Mouse (Mus musculus): ENCODE data around the gene Catip.
"Not testable (repeated sequence)": the region's sequence is repeated elsewhere in the genome, so short reads cannot be mapped to it uniquely, and the experiment has no call there.

Gene Catip

DNA sequence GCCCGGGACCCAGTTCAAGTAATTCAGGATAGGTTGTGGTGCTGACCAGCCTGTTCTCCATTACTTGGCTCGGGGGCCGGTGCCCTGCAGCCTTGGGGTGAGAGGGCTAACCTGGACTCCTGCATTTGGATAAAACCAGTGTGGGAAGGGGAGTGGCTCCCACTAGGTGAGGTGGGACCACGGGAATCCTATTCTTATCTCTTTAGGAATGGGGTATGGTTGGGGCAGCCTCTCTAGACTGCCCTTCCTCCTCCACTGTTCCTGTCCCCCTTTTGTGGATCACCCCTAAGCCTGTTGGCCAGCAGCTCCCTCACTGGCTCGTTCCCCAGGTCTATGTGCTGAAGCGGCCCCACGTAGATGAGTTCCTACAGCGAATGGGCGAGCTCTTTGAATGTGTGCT, 32.4 kb downstream of the Catip start:
- Histone ChIP-seq H3K4me1 (replicated peaks; ENCODE audit: low read depth, low read length) (peaks cover 73% of the 10 kb centered on the region), H3K4me3 (replicated peaks; ENCODE audit: low read length) (peak overlapping the region; percentile 21), H3K36me3 (ENCODE audit: insufficient read depth, low read length) (peaks cover 19% of the 10 kb centered on the region), H3K9me3 (ENCODE audit: low read length) (no peaks in the 10 kb centered on the region), H3K27me3 (ENCODE audit: insufficient read depth, low read length) (peaks cover 6% of the 10 kb centered on the region)
- TF ChIP-seq POU5F1 (IDR thresholded peaks at IDR 0.05; ENCODE audit: borderline replicate concordance, low read length) (no peak), NANOG (IDR thresholded peaks at IDR 0.05; ENCODE audit: borderline replicate concordance, low read length) (no peak), CTCF (conservative IDR thresholded peaks at IDR 0.05; ENCODE audit: low read length) (no peak)

DNA sequence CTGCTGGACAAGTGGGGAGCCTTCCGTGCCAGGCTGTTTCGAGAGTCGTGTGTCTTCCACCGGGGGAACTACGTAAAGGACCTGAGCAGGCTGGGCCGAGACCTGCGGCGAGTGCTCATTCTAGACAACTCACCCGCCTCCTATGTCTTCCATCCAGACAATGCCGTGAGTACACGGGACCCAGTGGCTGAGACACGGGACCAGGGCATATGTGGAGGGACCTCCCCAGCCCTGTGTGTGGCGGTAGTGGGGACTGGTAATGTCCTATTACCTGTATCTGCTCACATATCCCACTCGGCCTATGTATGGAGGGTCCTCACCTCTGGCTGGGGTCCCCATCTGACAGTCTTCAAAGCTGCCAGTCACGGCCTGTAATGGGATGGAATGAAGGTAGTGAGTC, 33.0 kb downstream of the Catip start:
- TF ChIP-seq POU5F1 (IDR thresholded peaks at IDR 0.05; ENCODE audit: borderline replicate concordance, low read length) (no peak), NANOG (IDR thresholded peaks at IDR 0.05; ENCODE audit: borderline replicate concordance, low read length) (no peak), CTCF (conservative IDR thresholded peaks at IDR 0.05; ENCODE audit: low read length) (no peak)
- H3K9me3 ChIP-seq (ENCODE audit: low read length) = no peaks in the 10 kb centered on the region
- peak overlapping the region; percentile 21 for H3K4me3 ChIP-seq (replicated peaks; ENCODE audit: low read length)
- H3K36me3 ChIP-seq (ENCODE audit: insufficient read depth, low read length) = peaks cover 19% of the 10 kb centered on the region
- peaks cover 67% of the 10 kb centered on the region for H3K4me1 ChIP-seq (replicated peaks; ENCODE audit: low read depth, low read length)
- peaks cover 2% of the 10 kb centered on the region; the same call in 1 of the 2 replicates for H3K27me3 ChIP-seq (ENCODE audit: insufficient read depth, low read length)

- Histone ChIP-seq H3K9me3 (ENCODE audit: low read length) (no peaks in the 10 kb centered on the region), H3K4me3 (replicated peaks; ENCODE audit: low read length) (no peak overlapping the region; the same call in 1 of the 2 replicates), H3K4me1 (replicated peaks; ENCODE audit: low read depth, low read length) (peaks cover 63% of the 10 kb centered on the region), H3K27me3 (ENCODE audit: insufficient read depth, low read length) (peaks cover 2% of the 10 kb centered on the region; the same call in 1 of the 2 replicates), H3K36me3 (ENCODE audit: insufficient read depth, low read length) (peaks cover 19% of the 10 kb centered on the region)
- TF ChIP-seq POU5F1 (IDR thresholded peaks at IDR 0.05; ENCODE audit: borderline replicate concordance, low read length) (no peak), NANOG (IDR thresholded peaks at IDR 0.05; ENCODE audit: borderline replicate concordance, low read length) (no peak), CTCF (conservative IDR thresholded peaks at IDR 0.05; ENCODE audit: low read length) (no peak)
Observed at GRCm38 (mm10) chr1:74395290-74395689, 33.4 kb downstream of the Catip start.

DNA sequence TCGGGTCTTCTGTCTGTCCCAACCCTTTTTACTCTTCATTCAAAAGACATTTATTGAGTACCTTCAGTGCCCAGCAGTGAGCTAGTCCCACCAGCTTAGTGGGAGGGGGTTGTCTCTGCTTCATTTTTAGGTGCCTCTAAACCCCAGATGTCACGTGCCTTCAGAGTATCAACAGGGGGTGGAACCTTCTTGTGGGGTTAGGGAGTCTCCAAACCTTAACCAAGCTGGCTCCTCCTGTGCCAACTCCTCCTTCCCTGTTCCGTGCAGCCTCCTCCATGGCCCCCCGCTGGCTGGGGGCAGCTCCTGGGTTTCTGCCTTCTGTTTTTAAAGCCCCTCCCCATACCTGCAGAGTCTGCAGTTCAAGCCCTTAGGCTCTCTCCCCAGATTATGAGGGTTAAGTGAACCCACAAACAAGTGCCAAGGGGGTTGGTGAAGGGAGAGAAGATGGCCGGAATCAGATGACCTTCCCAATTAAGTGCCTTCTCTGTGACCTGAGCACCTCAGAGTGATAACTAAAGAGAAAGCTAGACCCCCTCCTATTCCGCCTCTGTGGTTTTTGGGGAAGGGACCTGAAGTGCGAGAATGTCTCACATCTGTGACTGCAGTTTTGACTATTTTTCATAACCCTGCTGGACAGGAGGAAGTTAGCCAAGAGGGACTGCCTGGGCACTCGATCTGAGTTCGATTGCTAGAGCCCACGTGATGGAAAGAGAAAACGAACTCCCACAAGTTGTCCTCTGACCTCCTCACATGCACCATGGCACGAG, 34.7 kb downstream of the Catip start:
- peaks cover 19% of the 10 kb centered on the region for H3K36me3 ChIP-seq (ENCODE audit: insufficient read depth, low read length)

DNA sequence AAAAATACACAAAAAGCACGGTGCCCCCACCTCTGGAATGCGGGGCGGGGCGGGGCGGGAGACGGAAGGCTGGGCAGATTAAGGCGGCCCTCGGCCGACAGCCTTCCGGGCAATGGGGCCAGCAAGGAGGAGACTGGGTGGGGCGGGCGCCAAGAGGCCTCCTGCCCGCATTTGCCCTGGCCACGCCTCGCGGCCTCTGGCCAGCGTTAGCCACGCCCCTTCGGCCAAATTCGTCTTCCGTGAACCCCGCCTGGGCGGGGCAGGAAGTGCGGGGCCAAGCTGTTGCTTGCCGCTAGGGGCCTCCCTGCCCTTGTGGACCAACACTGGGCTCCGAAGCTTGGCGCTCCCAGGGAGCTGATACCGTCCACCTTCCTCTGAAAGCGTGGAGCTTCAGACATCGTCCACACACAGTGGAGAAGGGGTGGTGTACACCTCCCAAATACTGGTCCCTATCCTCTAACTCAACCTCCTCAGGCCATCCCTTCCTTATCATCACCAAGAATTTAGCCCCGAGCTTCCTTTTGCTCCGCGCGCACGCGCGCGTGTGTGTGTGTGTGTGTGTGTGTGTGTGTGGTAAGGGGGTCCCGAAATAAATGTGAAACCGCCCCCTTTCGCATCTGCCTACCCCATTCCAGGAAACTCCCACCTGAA, 35.5 kb downstream of the Catip start:
- peak overlapping the region; percentile 80 for H3K4me3 ChIP-seq (replicated peaks; ENCODE audit: low read length)
- no peak for TF ChIP-seq NANOG (IDR thresholded peaks at IDR 0.05; ENCODE audit: borderline replicate concordance, low read length)
- TF ChIP-seq CTCF (conservative IDR thresholded peaks at IDR 0.05; ENCODE audit: low read length) = peak; percentile 19
- no peak for TF ChIP-seq POU5F1 (IDR thresholded peaks at IDR 0.05; ENCODE audit: borderline replicate concordance, low read length)
- peaks cover 70% of the 10 kb centered on the region for H3K4me1 ChIP-seq (replicated peaks; ENCODE audit: low read depth, low read length)
- H3K9me3 ChIP-seq (ENCODE audit: low read length) = no peaks in the 10 kb centered on the region
- H3K36me3 ChIP-seq (ENCODE audit: insufficient read depth, low read length) = peaks cover 19% of the 10 kb centered on the region
- peaks cover 5% of the 10 kb centered on the region; the same call in 1 of the 2 replicates for H3K27me3 ChIP-seq (ENCODE audit: insufficient read depth, low read length)

More for the DNA sequence above, 34.7 kb downstream of the Catip start:
- not testable (repeated sequence) for H3K27me3 ChIP-seq (ENCODE audit: insufficient read depth, low read length); H3K9me3 ChIP-seq (ENCODE audit: low read length)
- peak overlapping the region; percentile 80 for H3K4me3 ChIP-seq (replicated peaks; ENCODE audit: low read length)
- peaks cover 67% of the 10 kb centered on the region for H3K4me1 ChIP-seq (replicated peaks; ENCODE audit: low read depth, low read length)

GRCm38 (mm10) chr1:74397919-74398451, 36.1 kb downstream of the Catip start:
- H3K4me3 ChIP-seq (replicated peaks; ENCODE audit: low read length) = peak overlapping the region; percentile 80
- peaks cover 65% of the 10 kb centered on the region for H3K4me1 ChIP-seq (replicated peaks; ENCODE audit: low read depth, low read length)
- peaks cover 5% of the 10 kb centered on the region; the same call in 1 of the 2 replicates for H3K27me3 ChIP-seq (ENCODE audit: insufficient read depth, low read length)
- no peaks in the 10 kb centered on the region for H3K9me3 ChIP-seq (ENCODE audit: low read length)
- H3K36me3 ChIP-seq (ENCODE audit: insufficient read depth, low read length) = peaks cover 19% of the 10 kb centered on the region
- no peak for TF ChIP-seq NANOG (IDR thresholded peaks at IDR 0.05; ENCODE audit: borderline replicate concordance, low read length)
- peak; percentile 78 for TF ChIP-seq CTCF (conservative IDR thresholded peaks at IDR 0.05; ENCODE audit: low read length)
- TF ChIP-seq POU5F1 (IDR thresholded peaks at IDR 0.05; ENCODE audit: borderline replicate concordance, low read length) = no peak

DNA sequence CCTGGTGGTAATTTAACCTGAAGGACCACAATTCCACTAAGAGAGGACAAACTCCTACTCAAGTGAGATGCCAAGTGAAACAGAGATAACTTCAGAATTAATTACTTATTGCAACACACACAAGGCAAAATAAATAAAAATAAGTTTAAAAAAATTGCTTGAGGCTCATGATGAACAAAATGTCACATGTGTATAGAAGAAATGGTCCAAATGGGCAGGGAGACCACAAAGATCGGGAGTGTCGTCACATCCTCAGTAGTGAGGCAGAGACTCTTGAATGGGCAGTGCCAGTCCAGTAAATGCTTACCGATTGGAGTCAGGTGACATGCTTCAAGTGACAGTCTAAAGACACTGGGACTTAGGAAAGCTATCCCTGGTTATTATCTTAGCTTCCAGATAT, 38.6 kb downstream of the Catip start:
- TF ChIP-seq CTCF (conservative IDR thresholded peaks at IDR 0.05; ENCODE audit: low read length) = no peak
- no peak for TF ChIP-seq NANOG (IDR thresholded peaks at IDR 0.05; ENCODE audit: borderline replicate concordance, low read length)
- no peak for TF ChIP-seq POU5F1 (IDR thresholded peaks at IDR 0.05; ENCODE audit: borderline replicate concordance, low read length)
- peaks cover 39% of the 10 kb centered on the region for H3K4me1 ChIP-seq (replicated peaks; ENCODE audit: low read depth, low read length)
- H3K9me3 ChIP-seq (ENCODE audit: low read length) = no peaks in the 10 kb centered on the region
- 0 out of 2 replicates have a peak, but pooled peaks cover 3% of the 10 kb centered on the region for H3K27me3 ChIP-seq (ENCODE audit: insufficient read depth, low read length)
- H3K36me3 ChIP-seq (ENCODE audit: insufficient read depth, low read length) = no peaks in the 10 kb centered on the region
- no peak overlapping the region for H3K4me3 ChIP-seq (replicated peaks; ENCODE audit: low read length)

- Histone ChIP-seq H3K4me1 (replicated peaks; ENCODE audit: low read depth, low read length) (peaks cover 36% of the 10 kb centered on the region), H3K27me3 (ENCODE audit: insufficient read depth, low read length) (0 out of 2 replicates have a peak, but pooled peaks cover 3% of the 10 kb centered on the region), H3K9me3 (ENCODE audit: low read length) (no peaks in the 10 kb centered on the region), H3K36me3 (ENCODE audit: insufficient read depth, low read length) (no peaks in the 10 kb centered on the region), H3K4me3 (replicated peaks; ENCODE audit: low read length) (no peak overlapping the region)
- no peak for TF ChIP-seq CTCF (conservative IDR thresholded peaks at IDR 0.05; ENCODE audit: low read length)
- no peak for TF ChIP-seq POU5F1 (IDR thresholded peaks at IDR 0.05; ENCODE audit: borderline replicate concordance, low read length)
- TF ChIP-seq NANOG (IDR thresholded peaks at IDR 0.05; ENCODE audit: borderline replicate concordance, low read length) = no peak
Observed at GRCm38 (mm10) chr1:74401015-74401702, 39.3 kb downstream of the Catip start.

Data from E14TG2a.4 (cell line).